Mouse (Mus musculus) limb, embryonic 10.5 days (tissue): ENCODE data around the gene Prdm8. TPM values are rescaled to one million over a fixed set of nuclear protein-coding genes. Genes with fewer than 3 reads are reported as not detected.

Experiments used
- polyA plus RNA-seq: library from polyadenylated mRNA; unstranded; fragments of >200 nt; fragmentation: Nextera tagmentation; extraction: Ambion mirVana; gene quantifications from 2 replicates; pipeline ENCODE4 v1.2.1, GENCODE M21; 2016

The Prdm8 gene
- polyA plus RNA-seq, 1 experiment from 2014 or later = 0.08 TPM

Other genes with a start within 250 kb of the Prdm8 start
- gene Antxr2, start 136.2 kb upstream of the Prdm8 start, polyA plus RNA-seq = 19.6 and 22.3 TPM in 2 replicates
- gene Fgf5, start 87.0 kb downstream of the Prdm8 start, polyA plus RNA-seq = 1.4 and 1.8 TPM in 2 replicates
- gene Cfap299, start 162.1 kb downstream of the Prdm8 start, polyA plus RNA-seq = 0.16 TPM in 1 of 2 replicates, not detected in the other